Mouse (Mus musculus) ES-E14 (cell line): ENCODE data around the gene Map4k4. TPM values are rescaled to one million over a fixed set of nuclear protein-coding genes. Genes with fewer than 3 reads are reported as not detected.

Experiments
- DNase-seq: peaks from one replicate; pipeline ENCODE4 v3.0.0-alpha.2; 2013; ENCODE audit warnings: low read depth, low spot score
- H3K27ac ChIP-seq: 2 replicates; pipeline ENCODE4 v1.5.1; 2012; ENCODE audit warnings: low read depth, mild to moderate bottlenecking, low read length, moderate library complexity, mixed read lengths; ENCODE audit not compliant: poor library complexity, insufficient read depth, severe bottlenecking
- H3K36me3 ChIP-seq: 2 replicates; pipeline ENCODE4 v1.6.1; 2012; ENCODE audit warnings: mild to moderate bottlenecking, low read length, moderate library complexity, mixed read lengths; ENCODE audit not compliant: control insufficient read depth, poor library complexity, insufficient read depth, severe bottlenecking
- H3K4me1 ChIP-seq, 2 experiments: fragments of 150-350 bp in 1 of 2; sonication (generic) in 1 of 2; 2 replicates each; pipeline ENCODE4 v1.6.1; 2012; ENCODE audit warnings: low read length in 2 of 2, mild to moderate bottlenecking in 1 of 2, mixed read lengths in 1 of 2; ENCODE audit not compliant: control insufficient read depth in 2 of 2, insufficient read depth in 2 of 2, poor library complexity in 1 of 2
- H3K4me3 ChIP-seq, 2 experiments: fragments of 150-350 bp in 1 of 2; sonication (generic) in 1 of 2; 2 replicates each; pipeline ENCODE4 v1.5.1; 2012; ENCODE audit warnings: low read length in 2 of 2, low read depth in 1 of 2, mild to moderate bottlenecking in 1 of 2, mixed read lengths in 1 of 2; ENCODE audit not compliant: insufficient read depth in 1 of 2, poor library complexity in 1 of 2, severe bottlenecking in 1 of 2
- H3K9ac ChIP-seq: 2 replicates; pipeline ENCODE4 v1.6.1; 2012; ENCODE audit warnings: low read depth, mild to moderate bottlenecking, low read length, mixed read lengths; ENCODE audit not compliant: poor library complexity, insufficient read depth, severe bottlenecking
- H3K9me3 ChIP-seq: fragments of 150-350 bp; sonication (generic); 2 replicates; pipeline ENCODE4 v1.6.1; 2012; ENCODE audit warnings: low read depth, mild to moderate bottlenecking, low read length; ENCODE audit not compliant: control insufficient read depth, insufficient read depth
- CHD2 ChIP-seq: IDR thresholded peaks from 2 replicates; pipeline ENCODE4 v1.6.1; 2014; ENCODE audit warnings: mild to moderate bottlenecking, low read depth, low read length, inconsistent platforms
- HCFC1 ChIP-seq: IDR thresholded peaks from 2 replicates; pipeline ENCODE4 v1.6.1; 2012; ENCODE audit warnings: low read length, inconsistent platforms, borderline replicate concordance; ENCODE audit not compliant: insufficient read depth
- MAFK ChIP-seq: IDR thresholded peaks from 2 replicates; pipeline ENCODE4 v1.6.1; 2014; ENCODE audit warnings: mild to moderate bottlenecking, low read depth, low read length, inconsistent platforms; ENCODE audit not compliant: insufficient read depth
- ZC3H11A ChIP-seq: IDR thresholded peaks from 2 replicates; pipeline ENCODE4 v1.6.1; 2012; ENCODE audit warnings: low read depth, mild to moderate bottlenecking, inconsistent platforms, low read length, borderline replicate concordance
- ZNF384 ChIP-seq: IDR thresholded peaks from 2 replicates; pipeline ENCODE4 v1.6.1; 2012; ENCODE audit warnings: low read depth, low read length, inconsistent platforms
- in situ Hi-C, 2 experiments: fragments of 600-800 bp; cut with MboI; formaldehyde crosslinking; loops; one replicate each; pipeline ENCODE4 v1.15.1; 2025; ENCODE audit warnings: low sequenced_read_pairs in 2 of 2, inconsistent platforms in 1 of 2; ENCODE audit not compliant: unreplicated experiment in 2 of 2
- total RNA-seq: library from RNA; depleted of rRNA; stranded (reverse); fragments of 300-350 nt; gene quantifications from 2 replicates; pipeline ENCODE4 v1.2.3, GENCODE M21; 2012

Map4k4 gene
- total RNA-seq, 1 experiment: 142 TPM

GRCm38 (mm10) chr1:39954652-39955051 is 53.9 kb downstream of the Map4k4 start:
- TF ChIP-seq HCFC1: no peak
- TF ChIP-seq CHD2: no peak
- no peak for TF ChIP-seq ZNF384
- TF ChIP-seq MAFK: no peak
- TF ChIP-seq ZC3H11A: no peak
- no peak overlapping the region for H3K4me3 ChIP-seq
- DNase-seq: no peak
- H3K9ac ChIP-seq: no peak overlapping the region
- in situ Hi-C loops: no loop called here
- H3K9me3 ChIP-seq: no peaks in the 10 kb centered on the region
- peaks cover 2 to 23% of the 10 kb centered on the region in 2 experiments; a peak in 3 of 4 replicates for H3K4me1 ChIP-seq
- no peaks in the 10 kb centered on the region for H3K36me3 ChIP-seq
- H3K27ac ChIP-seq: no peak overlapping the region

GRCm38 (mm10) chr1:39956712-39957111 is 56.0 kb downstream of the Map4k4 start:
- no peak overlapping the region for H3K9ac ChIP-seq
- no peak overlapping the region for H3K4me3 ChIP-seq
- TF ChIP-seq HCFC1 (no peak), CHD2 (0 out of 2 replicates have a peak, but pooled peaks have one; percentile 18)
- no peak overlapping the region for H3K27ac ChIP-seq
- in situ Hi-C loops: no loop called here
- H3K4me1 ChIP-seq: peaks cover 2 to 20% of the 10 kb centered on the region in 2 experiments; a peak in 3 of 4 replicates
- no peak for DNase-seq
- no peaks in the 10 kb centered on the region for H3K9me3 ChIP-seq
- no peaks in the 10 kb centered on the region for H3K36me3 ChIP-seq

- H3K27ac ChIP-seq: no peak overlapping the region
- DNase-seq: no peak
- TF ChIP-seq HCFC1 (no peak), ZC3H11A (no peak), ZNF384 (no peak)
- H3K9ac ChIP-seq: no peak overlapping the region
- no peak overlapping the region for H3K4me3 ChIP-seq
- peaks cover 2 to 15% of the 10 kb centered on the region in 2 experiments; a peak in 3 of 4 replicates for H3K4me1 ChIP-seq
- in situ Hi-C loops: no loop called here
- H3K9me3 ChIP-seq: no peaks in the 10 kb centered on the region
- peaks cover 4% of the 10 kb centered on the region; the same call in 1 of the 2 replicates for H3K36me3 ChIP-seq
Measured at GRCm38 (mm10) chr1:39957981-39958380, 57.3 kb downstream of the Map4k4 start.

GRCm38 (mm10) chr1:39960623-39961022 is 59.9 kb downstream of the Map4k4 start:
- H3K9me3 ChIP-seq: no peaks in the 10 kb centered on the region
- H3K4me1 ChIP-seq: peaks cover 2 to 15% of the 10 kb centered on the region in 2 experiments; a peak in 3 of 4 replicates
- H3K27ac ChIP-seq: no peak overlapping the region
- H3K36me3 ChIP-seq: peaks cover 4% of the 10 kb centered on the region; the same call in 1 of the 2 replicates
- DNase-seq: no peak
- in situ Hi-C loops: no loop called here
- TF ChIP-seq MAFK (no peak), ZC3H11A (no peak), HCFC1 (no peak), ZNF384 (no peak), CHD2 (no peak)
- H3K9ac ChIP-seq: no peak overlapping the region
- H3K4me3 ChIP-seq: no peak overlapping the region

GRCm38 (mm10) chr1:39961113-39961512 is 60.4 kb downstream of the Map4k4 start:
- peaks cover 2 to 15% of the 10 kb centered on the region in 2 experiments; a peak in 3 of 4 replicates for H3K4me1 ChIP-seq
- in situ Hi-C loops: no loop called here
- TF ChIP-seq CHD2 (no peak), MAFK (no peak), ZC3H11A (no peak), ZNF384 (no peak), HCFC1 (no peak)
- no peak overlapping the region for H3K27ac ChIP-seq
- DNase-seq: no peak
- H3K36me3 ChIP-seq: peaks cover 4% of the 10 kb centered on the region; the same call in 1 of the 2 replicates
- no peak overlapping the region for H3K4me3 ChIP-seq
- H3K9me3 ChIP-seq: no peaks in the 10 kb centered on the region
- H3K9ac ChIP-seq: no peak overlapping the region
